Mouse (Mus musculus): Measurements from ENCODE around the gene Fkbp8. TPM values are rescaled to one million over a fixed set of nuclear protein-coding genes. Genes with fewer than 3 reads are reported as not detected.
A peak's percentile ranks its signal among the peaks of the same experiment; 100 is the strongest.

Gene Fkbp8
- polyA plus RNA-seq, 1 experiment from 2014 or later: 224 TPM

DNA sequence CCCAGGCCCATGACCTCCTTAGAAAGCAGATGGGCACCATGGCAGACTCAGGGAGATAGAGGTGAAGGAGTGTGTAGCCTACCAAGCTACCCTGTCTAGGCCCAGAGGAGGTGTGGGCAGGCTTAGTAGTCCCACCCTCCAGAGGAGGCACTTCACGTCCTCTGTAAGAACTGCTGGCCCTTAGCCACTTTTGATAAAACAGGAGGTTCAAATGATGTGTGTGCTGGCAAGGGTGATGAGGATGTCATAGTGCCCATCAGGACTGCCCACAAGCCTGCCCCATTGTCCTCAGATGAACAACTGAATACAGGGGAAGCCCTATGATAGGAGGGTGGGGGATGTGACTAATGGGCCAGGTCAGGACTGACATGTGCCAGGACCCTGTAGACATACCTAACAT lies 25.3 kb downstream of the Fkbp8 start:
- WGBS (ENCODE audit: insufficient replicate concordance): 32% methylated on average over 1 of the region's 1 CpGs
- H3K4me2 ChIP-seq: no peak overlapping the region
- peaks cover 89% of the 10 kb centered on the region for H3K4me1 ChIP-seq
- no peaks in the 10 kb centered on the region for H3K9me3 ChIP-seq (replicated peaks)
- H3K36me3 ChIP-seq: 0 out of 2 replicates have a peak, but pooled peaks cover 2% of the 10 kb centered on the region
- no peak for ATAC-seq
- H3K4me3 ChIP-seq: no peak overlapping the region
- 0 out of 2 replicates have a peak overlapping the region, but pooled peaks have one; percentile 20 for H3K27ac ChIP-seq
- no peak overlapping the region for H3K9ac ChIP-seq
- H3K27me3 ChIP-seq (replicated peaks): no peaks in the 10 kb centered on the region

GRCm38 (mm10) chr8:70553740-70554139 lies 26.2 kb downstream of the Fkbp8 start:
- no peak overlapping the region for H3K4me3 ChIP-seq
- no peak overlapping the region for H3K4me2 ChIP-seq
- H3K9me3 ChIP-seq (replicated peaks): no peaks in the 10 kb centered on the region
- ATAC-seq: no peak
- H3K9ac ChIP-seq: no peak overlapping the region
- H3K36me3 ChIP-seq: 0 out of 2 replicates have a peak, but pooled peaks cover 2% of the 10 kb centered on the region
- no peak overlapping the region for H3K27ac ChIP-seq
- peaks cover 89% of the 10 kb centered on the region for H3K4me1 ChIP-seq
- no peaks in the 10 kb centered on the region for H3K27me3 ChIP-seq (replicated peaks)

GRCm38 (mm10) chr8:70555079-70555747 lies 27.7 kb downstream of the Fkbp8 start:
- H3K9ac ChIP-seq: no peak overlapping the region
- no peaks in the 10 kb centered on the region for H3K27me3 ChIP-seq (replicated peaks)
- WGBS (ENCODE audit: insufficient replicate concordance): 66% methylated on average over 4 of the region's 4 CpGs
- H3K9me3 ChIP-seq (replicated peaks): no peaks in the 10 kb centered on the region
- H3K27ac ChIP-seq: peak overlapping the region; percentile 67
- H3K4me3 ChIP-seq: no peak overlapping the region
- peaks cover 91% of the 10 kb centered on the region for H3K4me1 ChIP-seq
- no peak overlapping the region for H3K4me2 ChIP-seq
- H3K36me3 ChIP-seq: 0 out of 2 replicates have a peak, but pooled peaks cover 6% of the 10 kb centered on the region
- 0 out of 2 replicates have a peak, but pooled peaks have one; percentile 29 for ATAC-seq

- ATAC-seq: no peak
- WGBS (ENCODE audit: insufficient replicate concordance): 17% methylated on average over 4 of the region's 4 CpGs
- Histone ChIP-seq H3K4me3 (no peak overlapping the region), H3K27ac (peak overlapping the region; percentile 12; the same call in 1 of the 2 replicates), H3K9ac (no peak overlapping the region), H3K9me3 (replicated peaks) (no peaks in the 10 kb centered on the region), H3K4me1 (peaks cover 95% of the 10 kb centered on the region), H3K4me2 (no peak overlapping the region), H3K36me3 (0 out of 2 replicates have a peak, but pooled peaks cover 8% of the 10 kb centered on the region), H3K27me3 (replicated peaks) (no peaks in the 10 kb centered on the region)
Measured at GRCm38 (mm10) chr8:70558334-70558733, 30.8 kb downstream of the Fkbp8 start.

DNA sequence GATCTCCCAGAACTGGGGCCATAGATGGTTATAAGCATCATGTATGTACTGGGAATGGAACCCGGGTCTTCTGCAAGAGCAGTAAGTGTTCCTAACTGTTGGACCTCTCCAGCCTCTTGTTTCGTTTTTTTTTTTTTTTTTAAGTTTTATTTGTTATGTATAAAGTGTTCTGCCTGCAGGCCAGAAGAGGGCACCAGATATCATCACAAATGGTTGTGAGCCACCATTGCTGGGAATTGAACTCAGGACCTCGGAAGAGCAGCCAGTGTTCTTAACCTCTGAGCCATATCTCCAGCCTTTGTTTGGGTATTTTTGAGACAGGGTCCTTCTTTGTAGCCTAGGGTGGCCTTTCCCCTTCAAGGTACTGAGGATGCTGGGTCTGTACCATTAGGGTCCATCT lies 31.5 kb downstream of the Fkbp8 start:
- H3K4me1 ChIP-seq: peaks cover 95% of the 10 kb centered on the region
- no peaks in the 10 kb centered on the region for H3K9me3 ChIP-seq (replicated peaks)
- no peak overlapping the region for H3K4me2 ChIP-seq
- no peak overlapping the region for H3K9ac ChIP-seq
- H3K4me3 ChIP-seq: no peak overlapping the region
- peak overlapping the region; percentile 12; the same call in 1 of the 2 replicates for H3K27ac ChIP-seq
- ATAC-seq: no peak
- 0 out of 2 replicates have a peak, but pooled peaks cover 8% of the 10 kb centered on the region for H3K36me3 ChIP-seq
- no peaks in the 10 kb centered on the region for H3K27me3 ChIP-seq (replicated peaks)
- 58% methylated on average over 3 of the region's 3 CpGs for WGBS (ENCODE audit: insufficient replicate concordance)

GRCm38 (mm10) chr8:70560096-70560495 lies 32.6 kb downstream of the Fkbp8 start:
- Histone ChIP-seq H3K4me2 (no peak overlapping the region), H3K4me1 (peaks cover 95% of the 10 kb centered on the region), H3K27me3 (replicated peaks) (no peaks in the 10 kb centered on the region), H3K27ac (no peak overlapping the region), H3K9me3 (replicated peaks) (no peaks in the 10 kb centered on the region), H3K9ac (no peak overlapping the region), H3K4me3 (no peak overlapping the region), H3K36me3 (0 out of 2 replicates have a peak, but pooled peaks cover 8% of the 10 kb centered on the region)
- ATAC-seq: no peak; the same call in 1 of the 2 replicates
- WGBS (ENCODE audit: insufficient replicate concordance): 51% methylated on average over 2 of the region's 2 CpGs

DNA sequence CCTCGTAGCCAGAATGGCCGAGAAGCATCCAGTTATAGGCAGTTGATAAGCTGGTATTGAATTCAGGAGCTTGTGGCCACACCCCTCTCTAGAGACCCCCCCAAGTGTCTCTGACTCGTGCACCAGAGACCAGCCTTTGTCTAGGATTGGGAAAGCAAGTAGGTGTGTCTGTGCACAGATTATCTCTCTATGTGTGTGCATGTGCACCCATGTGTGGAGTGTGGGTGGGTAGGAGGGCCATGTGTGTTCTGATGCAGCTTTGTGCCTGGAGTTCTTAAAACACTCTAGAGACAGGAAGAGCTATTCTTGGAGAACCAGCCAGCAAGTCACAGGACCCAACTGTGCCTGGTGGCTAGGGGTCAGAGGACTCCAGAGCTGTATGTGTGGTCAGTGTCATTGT lies 33.0 kb downstream of the Fkbp8 start:
- Histone ChIP-seq H3K4me3 (no peak overlapping the region), H3K9me3 (replicated peaks) (no peaks in the 10 kb centered on the region), H3K4me2 (no peak overlapping the region), H3K4me1 (peaks cover 97% of the 10 kb centered on the region), H3K9ac (no peak overlapping the region), H3K27ac (peak overlapping the region; percentile 52; the same call in 1 of the 2 replicates), H3K27me3 (replicated peaks) (no peaks in the 10 kb centered on the region), H3K36me3 (0 out of 2 replicates have a peak, but pooled peaks cover 8% of the 10 kb centered on the region)
- ATAC-seq: no peak
- 60% methylated on average over 3 of the region's 3 CpGs for WGBS (ENCODE audit: insufficient replicate concordance)

DNA sequence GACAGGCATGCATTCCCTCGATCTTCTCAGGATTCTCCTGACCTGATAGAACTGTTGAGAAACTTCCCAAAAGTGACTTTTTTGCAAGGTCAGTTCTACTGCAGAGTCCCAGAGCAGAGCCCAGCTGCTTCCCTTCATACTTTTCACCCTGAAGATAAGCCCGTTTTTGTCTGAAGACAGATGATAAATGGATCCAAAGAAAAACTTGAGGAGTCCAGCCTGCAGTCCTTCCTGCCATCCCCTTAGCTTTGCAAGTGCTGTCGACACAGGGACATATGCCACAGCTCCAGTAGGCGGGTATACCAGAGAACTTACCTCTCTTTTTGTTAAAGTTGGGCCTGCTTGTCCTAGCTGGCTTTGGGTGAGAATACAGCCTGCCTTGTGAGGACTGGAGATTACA lies 33.8 kb downstream of the Fkbp8 start:
- WGBS (ENCODE audit: insufficient replicate concordance): 27% methylated on average over 4 of the region's 4 CpGs
- Histone ChIP-seq H3K27ac (peak overlapping the region; percentile 52), H3K36me3 (0 out of 2 replicates have a peak, but pooled peaks cover 6% of the 10 kb centered on the region), H3K4me1 (peaks cover 97% of the 10 kb centered on the region), H3K4me2 (no peak overlapping the region), H3K4me3 (no peak overlapping the region), H3K9me3 (replicated peaks) (no peaks in the 10 kb centered on the region), H3K9ac (no peak overlapping the region; the same call in 1 of the 2 replicates), H3K27me3 (replicated peaks) (no peaks in the 10 kb centered on the region)
- ATAC-seq: no peak

DNA sequence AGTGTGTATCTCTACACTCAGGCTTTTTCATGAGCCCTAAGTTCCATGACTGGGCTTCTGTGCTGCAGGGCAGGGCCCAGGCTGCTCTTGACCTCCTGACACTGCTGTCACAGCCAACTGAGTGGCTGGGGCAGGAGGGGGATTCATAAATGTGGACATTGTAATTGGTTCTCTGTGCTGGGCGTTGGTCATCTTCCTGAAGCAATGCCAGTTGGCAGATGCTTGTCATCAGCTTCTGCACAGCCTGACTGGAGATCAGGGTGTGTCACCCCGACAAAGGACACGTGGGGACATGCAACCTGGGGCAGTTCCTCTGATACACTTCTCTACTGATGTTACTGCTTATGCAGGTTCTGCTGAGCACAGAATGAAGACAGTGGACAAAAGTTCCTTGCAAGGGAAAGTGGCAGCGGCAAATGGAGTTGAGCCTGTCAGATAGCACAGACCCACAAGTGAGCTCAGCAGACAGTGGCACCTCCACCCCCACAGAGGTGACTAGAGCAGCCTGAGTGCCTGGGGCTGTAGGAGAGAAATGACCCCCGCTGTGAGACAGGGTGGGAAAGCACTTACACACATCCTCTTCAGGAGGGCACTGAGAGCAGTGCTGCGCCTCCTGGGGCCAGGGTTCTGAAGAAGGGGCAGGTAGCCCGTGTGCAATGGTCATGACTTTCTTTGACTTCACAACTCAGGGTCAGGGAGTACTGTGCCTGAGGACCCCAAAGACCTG lies 34.4 kb downstream of the Fkbp8 start:
- 58% methylated on average over 7 of the region's 7 CpGs for WGBS (ENCODE audit: insufficient replicate concordance)
- no peak overlapping the region for H3K4me2 ChIP-seq
- H3K36me3 ChIP-seq: 0 out of 2 replicates have a peak, but pooled peaks cover 6% of the 10 kb centered on the region
- peaks cover 92% of the 10 kb centered on the region for H3K4me1 ChIP-seq
- H3K4me3 ChIP-seq: no peak overlapping the region
- H3K9ac ChIP-seq: no peak overlapping the region; the same call in 1 of the 2 replicates
- H3K27me3 ChIP-seq (replicated peaks): no peaks in the 10 kb centered on the region
- H3K9me3 ChIP-seq (replicated peaks): no peaks in the 10 kb centered on the region
- 0 out of 2 replicates have a peak, but pooled peaks have one; percentile 11 for ATAC-seq
- H3K27ac ChIP-seq: peak overlapping the region; percentile 52

GRCm38 (mm10) chr8:70562802-70563201 lies 35.3 kb downstream of the Fkbp8 start:
- H3K9me3 ChIP-seq (replicated peaks): no peaks in the 10 kb centered on the region
- WGBS (ENCODE audit: insufficient replicate concordance): 60% methylated on average over 3 of the region's 3 CpGs
- H3K4me3 ChIP-seq: no peak overlapping the region
- ATAC-seq: no peak
- 0 out of 2 replicates have a peak, but pooled peaks cover 6% of the 10 kb centered on the region for H3K36me3 ChIP-seq
- H3K4me1 ChIP-seq: peaks cover 83% of the 10 kb centered on the region
- H3K27ac ChIP-seq: no peak overlapping the region
- H3K9ac ChIP-seq: no peak overlapping the region; the same call in 1 of the 2 replicates
- no peak overlapping the region for H3K4me2 ChIP-seq
- no peaks in the 10 kb centered on the region for H3K27me3 ChIP-seq (replicated peaks)

DNA sequence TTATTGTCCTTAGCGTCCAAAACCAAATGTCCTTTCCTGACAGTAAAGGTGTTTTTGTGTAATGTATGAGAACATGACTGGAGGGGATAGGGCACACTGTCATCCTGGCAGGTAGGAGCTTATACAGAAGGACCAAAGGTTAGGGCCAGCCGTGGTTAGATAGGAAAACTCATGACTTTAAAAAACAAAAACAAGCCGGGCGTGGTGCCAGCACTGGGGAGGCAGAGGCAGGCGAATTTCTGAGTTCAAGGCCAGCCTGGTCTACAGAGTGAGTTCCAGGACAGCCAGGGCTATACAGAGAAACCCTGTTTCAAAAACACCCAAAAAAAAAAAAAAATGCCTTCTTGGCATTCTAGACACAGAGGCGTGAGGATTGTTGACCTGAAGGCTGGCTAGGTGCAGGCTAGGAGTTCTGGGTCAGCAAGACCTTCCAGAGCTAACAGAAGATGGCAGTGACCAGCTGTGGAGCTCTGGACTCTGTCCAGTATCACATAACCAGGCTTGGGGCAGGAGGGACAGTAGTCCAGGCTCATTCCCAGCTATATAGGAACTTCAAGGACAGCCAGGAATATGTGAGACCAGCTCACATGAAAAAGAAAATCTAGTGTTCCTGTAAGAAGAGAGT lies 36.4 kb downstream of the Fkbp8 start:
- ATAC-seq: no peak
- Histone ChIP-seq H3K4me1 (peaks cover 73% of the 10 kb centered on the region), H3K27me3 (replicated peaks) (no peaks in the 10 kb centered on the region), H3K36me3 (0 out of 2 replicates have a peak, but pooled peaks cover 6% of the 10 kb centered on the region), H3K4me2 (no peak overlapping the region), H3K9me3 (replicated peaks) (no peaks in the 10 kb centered on the region), H3K27ac (no peak overlapping the region), H3K9ac (no peak overlapping the region), H3K4me3 (no peak overlapping the region)
- 71% methylated on average over 6 of the region's 6 CpGs for WGBS (ENCODE audit: insufficient replicate concordance)

All from liver, embryonic 12.5 days (tissue).